Mouse (Mus musculus): Measurements from ENCODE around the gene Lemd1.

- no peak for TF ChIP-seq POLR2A (IDR thresholded peaks at IDR 0.05; ENCODE audit: extremely low read depth, insufficient read depth, low read length)
- TF ChIP-seq CTCF (IDR thresholded peaks at IDR 0.05; ENCODE audit: low read depth, low read length): no peak
Measured at GRCm38 (mm10) chr1:132143079-132143478, 48.2 kb upstream of the Lemd1 start.
